Mouse (Mus musculus): ENCODE results near the gene Gramd4. TPM values are rescaled to one million over a fixed set of nuclear protein-coding genes. Genes with fewer than 3 reads are reported as not detected.

Gramd4 gene
- total and polyA plus RNA-seq, 3 experiments, result 23.2 to 56.8 (median 33.4) TPM

- Histone ChIP-seq H3K9me3 (replicated peaks) (peaks cover 4% of the 10 kb centered on the region), H3K4me1 (ENCODE audit: insufficient read depth, low read depth, low read length) (peaks cover 3% of the 10 kb centered on the region; the same call in 1 of the 2 replicates), H3K4me3 (ENCODE audit: low read depth, low read length) (no peak overlapping the region), H3K36me3 (replicated peaks) (no peaks in the 10 kb centered on the region), H3K27me3 (ENCODE audit: insufficient read depth, low read length) (peaks cover 23% of the 10 kb centered on the region; the same call in 1 of the 2 replicates)
- DNase-seq (ENCODE audit: low spot score), result no peak
- no peak for TF ChIP-seq TAL1 (conservative IDR thresholded peaks at IDR 0.05; ENCODE audit: low read depth, low read length)
- ATAC-seq (ENCODE audit: extremely low read depth, insufficient number of reproducible peaks, low FRiP score, poor library complexity, severe bottlenecking), result no peak
Measured at GRCm38 (mm10) chr15:86165811-86166590, 108.5 kb downstream of the Gramd4 start.

GRCm38 (mm10) chr15:86167032-86167655 is 109.6 kb downstream of the Gramd4 start:
- Histone ChIP-seq H3K36me3 (replicated peaks) (no peaks in the 10 kb centered on the region), H3K4me3 (ENCODE audit: low read depth, low read length) (no peak overlapping the region), H3K9me3 (replicated peaks) (no peaks in the 10 kb centered on the region), H3K4me1 (ENCODE audit: insufficient read depth, low read depth, low read length) (peaks cover 3% of the 10 kb centered on the region; the same call in 1 of the 2 replicates), H3K27me3 (ENCODE audit: insufficient read depth, low read length) (peaks cover 24% of the 10 kb centered on the region; the same call in 1 of the 2 replicates)
- DNase-seq (ENCODE audit: low spot score), result no peak
- ATAC-seq (ENCODE audit: extremely low read depth, insufficient number of reproducible peaks, low FRiP score, poor library complexity, severe bottlenecking), result no peak
- TF ChIP-seq CTCF (IDR thresholded peaks at IDR 0.05; ENCODE audit: low read depth, low read length) (no peak), POLR2AphosphoS5 (IDR thresholded peaks at IDR 0.05; ENCODE audit: insufficient replicate concordance, low read depth, low read length) (no peak), GATA1 (IDR thresholded peaks at IDR 0.05; ENCODE audit: borderline replicate concordance, low read length) (no peak), GATA2 (IDR thresholded peaks at IDR 0.05; ENCODE audit: borderline replicate concordance, low read depth, low read length) (no peak), TAL1 (conservative IDR thresholded peaks at IDR 0.05; ENCODE audit: low read depth, low read length) (no peak)

- no peaks in the 10 kb centered on the region for H3K9me3 ChIP-seq (replicated peaks)
- H3K27me3 ChIP-seq (ENCODE audit: insufficient read depth, low read length), result peaks cover 25% of the 10 kb centered on the region; the same call in 1 of the 2 replicates
- H3K4me1 ChIP-seq (ENCODE audit: insufficient read depth, low read depth, low read length), result peaks cover 3% of the 10 kb centered on the region; the same call in 1 of the 2 replicates
- ATAC-seq (ENCODE audit: extremely low read depth, insufficient number of reproducible peaks, low FRiP score, poor library complexity, severe bottlenecking) (no peak), DNase-seq (ENCODE audit: low spot score) (no peak)
- no peak overlapping the region for H3K4me3 ChIP-seq (ENCODE audit: low read depth, low read length)
- no peaks in the 10 kb centered on the region for H3K36me3 ChIP-seq (replicated peaks)
- TF ChIP-seq CTCF (IDR thresholded peaks at IDR 0.05; ENCODE audit: low read depth, low read length) (no peak), GATA1 (IDR thresholded peaks at IDR 0.05; ENCODE audit: borderline replicate concordance, low read length) (no peak), GATA2 (IDR thresholded peaks at IDR 0.05; ENCODE audit: borderline replicate concordance, low read depth, low read length) (no peak)
Measured at GRCm38 (mm10) chr15:86167787-86168504, 110.5 kb downstream of the Gramd4 start.

- Histone ChIP-seq H3K27me3 (ENCODE audit: insufficient read depth, low read length) (peaks cover 25% of the 10 kb centered on the region; the same call in 1 of the 2 replicates), H3K9me3 (replicated peaks) (no peaks in the 10 kb centered on the region), H3K36me3 (replicated peaks) (no peaks in the 10 kb centered on the region), H3K4me3 (ENCODE audit: low read depth, low read length) (no peak overlapping the region), H3K4me1 (ENCODE audit: insufficient read depth, low read depth, low read length) (peaks cover 3% of the 10 kb centered on the region; the same call in 1 of the 2 replicates)
- TF ChIP-seq TAL1 (conservative IDR thresholded peaks at IDR 0.05; ENCODE audit: low read depth, low read length) (no peak), GATA2 (IDR thresholded peaks at IDR 0.05; ENCODE audit: borderline replicate concordance, low read depth, low read length) (no peak), CTCF (IDR thresholded peaks at IDR 0.05; ENCODE audit: low read depth, low read length) (no peak), GATA1 (IDR thresholded peaks at IDR 0.05; ENCODE audit: borderline replicate concordance, low read length) (no peak), POLR2AphosphoS5 (IDR thresholded peaks at IDR 0.05; ENCODE audit: insufficient replicate concordance, low read depth, low read length) (no peak)
- ATAC-seq (ENCODE audit: extremely low read depth, insufficient number of reproducible peaks, low FRiP score, poor library complexity, severe bottlenecking) (no peak), DNase-seq (ENCODE audit: low spot score) (no peak)
Measured at GRCm38 (mm10) chr15:86168505-86168867, 111.0 kb downstream of the Gramd4 start.

GRCm38 (mm10) chr15:86168941-86169816 is 111.7 kb downstream of the Gramd4 start:
- ATAC-seq (ENCODE audit: extremely low read depth, insufficient number of reproducible peaks, low FRiP score, poor library complexity, severe bottlenecking) (no peak), DNase-seq (ENCODE audit: low spot score) (no peak)
- Histone ChIP-seq H3K4me3 (ENCODE audit: low read depth, low read length) (no peak overlapping the region), H3K27me3 (ENCODE audit: insufficient read depth, low read length) (peaks cover 25% of the 10 kb centered on the region; the same call in 1 of the 2 replicates), H3K9me3 (replicated peaks) (no peaks in the 10 kb centered on the region), H3K4me1 (ENCODE audit: insufficient read depth, low read depth, low read length) (peaks cover 3% of the 10 kb centered on the region; the same call in 1 of the 2 replicates), H3K36me3 (replicated peaks) (no peaks in the 10 kb centered on the region)
- TF ChIP-seq POLR2AphosphoS5 (IDR thresholded peaks at IDR 0.05; ENCODE audit: insufficient replicate concordance, low read depth, low read length) (no peak), GATA1 (IDR thresholded peaks at IDR 0.05; ENCODE audit: borderline replicate concordance, low read length) (no peak), TAL1 (conservative IDR thresholded peaks at IDR 0.05; ENCODE audit: low read depth, low read length) (no peak), CTCF (IDR thresholded peaks at IDR 0.05; ENCODE audit: low read depth, low read length) (no peak), GATA2 (IDR thresholded peaks at IDR 0.05; ENCODE audit: borderline replicate concordance, low read depth, low read length) (no peak)

All from G1E (cell line).